Mouse (Mus musculus) brain, embryonic 18.5 days (tissue): ENCODE data around the gene Sema6b.

ENCODE experiments used
- DNase-seq: peaks from one replicate; pipeline ENCODE4 v3.0.0-alpha.2; 2012; ENCODE audit warnings: low read depth, low spot score

The Sema6b gene

GRCm38 (mm10) chr17:56139858-56140595 lies at the start of gene Sema6b:
Gene Sema6b (minus strand): TSS chr17:56140343.
- DNase-seq = no peak

DNA sequence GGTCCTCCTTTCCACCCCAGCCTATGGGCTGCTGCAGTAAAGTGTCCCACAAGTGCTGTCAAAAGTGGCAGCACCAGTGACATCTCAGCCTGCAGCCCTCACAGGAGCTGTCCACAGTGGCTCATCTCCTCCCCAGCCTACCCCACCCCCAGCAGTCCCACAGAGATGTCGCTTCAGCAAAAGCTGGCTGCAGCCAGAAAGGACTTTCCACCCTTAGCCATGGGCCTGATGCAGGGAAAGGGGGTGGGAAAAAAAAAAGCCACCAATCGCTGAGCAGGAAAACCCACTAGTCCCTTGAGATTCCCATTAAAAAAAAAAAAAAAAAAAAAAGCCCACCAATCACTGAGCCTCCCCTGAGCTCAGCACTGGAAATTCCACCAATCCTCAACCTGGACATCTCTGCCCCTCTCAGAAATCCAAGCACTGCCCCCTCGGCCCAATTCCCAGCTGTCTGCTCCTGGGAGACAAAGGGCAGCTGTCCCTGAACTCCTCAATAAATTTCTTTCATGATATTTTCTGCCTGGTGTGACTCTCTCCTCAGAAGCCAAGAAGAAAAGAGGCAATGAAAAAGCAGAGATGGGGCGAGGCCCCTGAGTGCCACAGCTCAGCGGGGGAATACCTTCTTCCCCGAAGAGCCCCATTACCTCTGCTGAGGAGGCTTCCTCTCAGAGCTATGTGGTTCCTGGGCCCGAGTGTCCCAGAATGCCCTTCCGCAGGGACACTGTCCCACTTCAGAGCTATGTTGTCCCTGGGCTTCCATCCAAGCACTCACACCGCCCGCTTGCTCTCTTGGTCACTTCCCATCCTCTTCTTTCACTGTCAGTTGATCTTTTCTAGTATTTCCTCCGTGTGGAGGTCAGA lies 45.4 kb upstream of the Sema6b start:
- DNase-seq = no peak

- peak; percentile 85 for DNase-seq
These were observed 43.5 kb upstream of the Sema6b start, which contains the start of gene Mydgf for GRCm38 (mm10) chr17:56183658-56184103. Gene Mydgf (minus strand): TSS chr17:56183920.

- no peak for DNase-seq
These were observed 43.0 kb upstream of the Sema6b start for GRCm38 (mm10) chr17:56182975-56183657.

DNA sequence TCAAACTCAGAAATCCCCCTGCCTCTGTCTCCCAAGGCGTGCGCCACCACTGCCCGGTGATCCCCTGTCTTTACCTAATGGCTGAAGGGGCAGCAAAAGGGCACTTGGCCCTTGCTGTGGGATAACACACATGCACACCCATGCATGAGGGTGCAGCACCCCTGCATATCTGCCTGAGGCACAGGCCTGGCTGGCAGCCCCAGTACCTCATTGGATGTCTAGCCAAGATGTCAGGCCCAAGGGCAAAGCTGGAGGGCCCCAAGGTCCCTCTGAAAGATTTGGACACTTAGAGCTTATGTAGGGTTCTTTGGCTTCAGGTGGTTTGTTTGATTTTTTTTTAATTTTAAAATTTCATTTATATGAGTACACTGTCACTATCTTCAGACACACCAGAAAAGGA lies 35.3 kb upstream of the Sema6b start:
- DNase-seq = no peak

DNA sequence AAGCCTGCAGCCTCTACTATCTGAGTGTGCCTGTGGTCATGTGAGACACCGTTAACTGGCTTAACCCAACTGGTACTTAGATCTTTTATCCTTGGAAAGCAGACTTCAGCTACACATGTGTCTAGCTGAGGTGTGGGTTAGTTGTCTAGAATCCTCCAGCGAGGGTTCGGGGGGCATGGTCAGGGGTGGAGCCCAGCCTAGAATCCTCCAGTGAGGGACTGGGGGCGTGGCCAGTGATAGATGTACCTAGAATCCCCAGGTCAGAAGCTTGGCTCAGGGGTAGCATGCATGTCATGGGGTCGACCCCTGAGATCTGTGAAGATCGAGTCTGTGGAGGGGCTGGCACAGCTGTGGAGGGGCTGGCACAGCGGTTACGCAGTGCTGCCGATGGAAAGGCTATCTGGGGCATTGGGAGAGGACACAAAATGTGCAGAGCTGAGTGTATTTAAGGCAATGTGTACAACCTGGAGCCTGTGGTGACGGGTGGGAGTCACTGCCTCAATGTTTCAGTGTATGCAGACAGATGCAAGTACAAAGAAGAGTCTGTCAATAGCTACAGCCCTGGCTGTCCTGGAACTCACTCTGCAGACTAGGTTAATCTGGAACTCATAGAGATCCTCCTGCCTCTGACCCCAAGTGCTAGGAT lies 33.4 kb upstream of the Sema6b start:
- no peak for DNase-seq

DNA sequence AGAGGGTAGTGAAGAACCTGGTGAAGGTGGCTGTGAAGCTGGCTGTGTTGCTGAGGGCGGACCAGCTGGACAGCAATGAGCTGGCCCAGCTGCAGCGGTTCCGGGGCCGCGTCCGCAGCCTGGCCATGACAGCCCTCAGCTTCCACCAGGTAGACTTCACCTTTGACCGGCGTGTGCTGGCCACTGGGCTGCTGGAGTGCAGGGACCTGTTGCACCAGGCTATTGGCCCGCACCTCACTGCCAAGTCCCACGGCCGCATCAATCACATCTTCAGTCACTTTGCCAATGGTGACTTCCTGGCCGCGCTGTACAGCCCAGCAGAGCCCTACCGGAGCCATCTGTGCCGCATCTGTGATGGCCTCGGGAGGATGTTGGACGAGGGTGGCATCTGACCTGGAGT lies 31.7 kb upstream of the Sema6b start:
- DNase-seq = no peak

- no peak for DNase-seq
These were observed 31.3 kb upstream of the Sema6b start for GRCm38 (mm10) chr17:56171456-56171855.

GRCm38 (mm10) chr17:56170636-56171035 lies 30.5 kb upstream of the Sema6b start:
- no peak for DNase-seq

- DNase-seq = no peak
These were observed 29.7 kb upstream of the Sema6b start for GRCm38 (mm10) chr17:56169830-56170229.

- DNase-seq = no peak
These were observed 25.5 kb upstream of the Sema6b start for GRCm38 (mm10) chr17:56165671-56166070.

- DNase-seq = no peak
These were observed 24.4 kb upstream of the Sema6b start for GRCm38 (mm10) chr17:56164510-56164909.

DNA sequence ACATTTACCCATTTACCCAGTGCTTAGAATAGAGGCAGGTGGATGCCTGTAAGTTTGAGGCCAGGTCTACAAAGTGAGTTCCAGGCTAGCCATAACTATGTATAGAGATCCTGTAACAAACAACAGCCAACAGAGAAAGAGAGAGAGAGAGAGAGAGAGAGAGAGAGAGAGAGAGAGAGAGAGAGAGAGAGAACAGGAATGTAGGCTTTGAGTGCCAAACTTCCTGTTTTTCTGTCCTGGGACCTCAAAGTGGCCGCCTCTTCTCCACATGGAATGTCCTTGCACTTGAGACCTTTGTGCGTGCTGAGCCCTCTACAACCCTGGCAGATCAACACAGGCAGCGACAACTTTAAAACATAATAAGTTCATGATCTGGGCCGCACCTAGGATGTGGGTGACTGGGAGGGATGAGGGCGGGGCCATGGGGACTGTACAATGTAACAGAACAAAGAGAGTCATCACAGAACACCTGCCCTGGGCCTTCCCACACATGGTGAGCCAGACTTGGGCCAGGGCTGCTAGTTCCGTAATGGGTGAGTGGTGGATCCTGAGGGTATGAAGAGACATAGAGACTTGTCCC lies 23.5 kb upstream of the Sema6b start:
- DNase-seq = no peak

DNA sequence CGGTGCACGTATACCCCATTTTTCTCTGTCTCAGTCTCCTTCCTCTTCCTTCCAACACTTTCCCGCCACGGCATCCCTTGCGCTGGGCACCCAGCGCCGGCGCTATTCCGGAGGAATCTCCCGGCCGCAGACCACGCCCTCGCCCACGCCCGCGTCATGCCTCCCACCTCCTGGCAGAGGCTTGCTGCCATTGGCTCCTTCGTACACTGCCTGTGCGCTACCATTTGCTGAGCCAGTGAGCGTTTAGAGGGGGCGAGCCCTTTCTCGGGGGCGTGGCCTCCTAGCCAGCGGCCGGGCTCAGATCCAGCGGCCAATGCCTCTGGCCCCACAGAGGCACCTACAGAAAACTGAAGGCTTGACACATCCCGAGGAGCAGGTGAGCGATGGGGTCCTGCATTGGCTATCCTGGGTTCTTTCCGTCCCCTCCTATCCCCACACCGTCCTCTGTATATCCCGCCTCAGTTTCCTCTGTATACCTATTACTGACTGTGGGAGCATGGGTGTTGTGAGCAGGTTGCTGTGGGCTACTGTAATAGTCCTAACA lies 22.2 kb upstream of the Sema6b start, which contains the start of gene Tnfaip8l1:
Gene Tnfaip8l1, plus strand, starts transcription at position 247 of the 544 bp plus-strand sequence.
- peak; percentile 82 for DNase-seq

- DNase-seq = no peak
These were observed 19.6 kb upstream of the Sema6b start for GRCm38 (mm10) chr17:56159729-56160128.

DNA sequence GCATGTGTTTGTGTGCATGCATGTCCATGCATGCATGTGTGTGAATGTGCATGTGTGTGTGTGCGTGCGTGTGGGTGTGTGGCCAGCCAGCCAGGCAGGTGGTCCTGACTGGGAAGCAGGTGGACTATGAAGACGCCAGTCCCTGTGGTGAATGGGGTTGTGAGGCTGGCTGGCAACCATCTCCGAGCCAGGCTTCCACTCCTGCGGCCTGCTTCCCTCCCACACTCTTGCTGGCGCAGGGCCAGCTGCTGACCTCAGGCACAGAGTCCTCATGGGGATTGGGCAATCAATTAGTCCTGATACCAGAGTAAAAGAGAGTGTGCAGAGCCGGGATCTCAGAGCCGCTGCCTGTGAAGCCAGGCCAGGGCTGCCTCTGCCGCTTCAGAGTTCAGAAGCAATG lies 13.5 kb upstream of the Sema6b start:
- no peak for DNase-seq

DNA sequence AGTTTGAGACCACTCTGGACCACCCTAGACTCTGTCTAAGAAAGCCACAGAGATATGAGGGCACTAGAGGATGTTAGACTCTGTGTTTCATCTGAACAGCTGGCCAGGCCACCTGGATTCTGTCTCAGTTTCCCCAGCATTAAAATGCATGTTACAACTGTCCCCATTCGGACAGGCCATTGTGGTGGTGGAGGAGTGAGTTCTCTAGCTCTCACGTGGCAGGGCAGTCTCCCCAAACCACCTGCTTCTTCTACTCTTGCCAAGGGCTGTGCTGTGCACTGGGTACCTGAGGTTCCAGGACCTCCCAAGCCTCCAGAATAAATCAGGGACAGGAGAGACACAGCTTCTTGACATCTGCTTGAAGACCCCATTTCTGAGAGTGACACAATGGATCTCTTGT lies 9.8 kb upstream of the Sema6b start:
- DNase-seq = no peak

GRCm38 (mm10) chr17:56148790-56149618 lies 8.9 kb upstream of the Sema6b start:
- no peak for DNase-seq

DNA sequence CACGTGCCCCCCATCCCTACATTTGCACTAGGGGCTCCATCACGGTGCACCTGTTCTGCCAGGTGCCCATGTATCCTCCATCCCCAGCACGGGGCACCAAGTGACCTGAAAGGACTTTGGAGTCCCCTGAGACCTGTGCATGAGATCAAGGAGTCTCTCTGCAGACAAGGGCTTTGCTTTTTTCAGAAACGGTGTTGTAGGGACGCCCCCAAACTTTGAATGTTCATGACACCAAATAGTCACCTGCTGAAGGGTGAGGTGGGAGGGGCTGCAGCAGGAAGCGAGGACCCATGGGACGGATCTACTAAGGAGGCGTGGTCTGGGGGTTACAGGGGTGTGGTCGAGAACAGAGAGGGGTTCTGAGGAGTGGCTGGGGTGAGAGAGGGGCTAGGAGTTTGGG lies 8.1 kb upstream of the Sema6b start:
- no peak for DNase-seq

DNA sequence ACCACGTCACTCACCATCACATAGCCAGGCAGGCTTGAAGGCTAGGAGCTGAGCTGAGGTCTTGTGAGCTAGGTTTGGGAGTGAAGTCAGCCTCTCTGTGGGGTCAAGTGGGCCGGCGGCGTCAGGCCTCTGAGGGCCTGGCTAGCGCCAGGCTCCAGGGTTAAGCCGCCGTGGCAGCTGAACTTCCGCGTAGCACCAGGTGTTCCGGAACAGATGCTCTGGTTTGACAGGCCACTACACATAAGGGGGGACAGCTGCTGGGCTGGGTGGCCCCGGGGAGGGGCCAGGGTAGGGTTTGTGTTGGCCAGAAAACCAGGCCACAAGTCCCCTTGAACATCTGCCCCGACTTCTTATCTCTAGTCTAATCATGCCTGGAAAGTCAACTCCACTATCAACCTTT lies 7.3 kb upstream of the Sema6b start:
- DNase-seq = no peak
